Mouse (Mus musculus) kidney, postnatal 10 days (tissue): Measurements from ENCODE around the gene Fbxl18.
A peak's percentile ranks its signal among the peaks of the same experiment; 100 is the strongest.
"Not testable (repeated sequence)": the region's sequence is repeated elsewhere in the genome, so short reads cannot be mapped to it uniquely, and the experiment has no call there.

Source experiments
- DNase-seq: peaks from one replicate; pipeline ENCODE4 v3.0.0; 2021; ENCODE audit warnings: mixed read lengths

The Fbxl18 gene

GRCm38 (mm10) chr5:142869463-142869862 is 25.8 kb downstream of the Fbxl18 start:
- DNase-seq, result no peak

- DNase-seq, result no peak
These were observed 37.4 kb downstream of the Fbxl18 start for GRCm38 (mm10) chr5:142857763-142858229.

- DNase-seq, result no peak
These were observed 38.8 kb downstream of the Fbxl18 start for GRCm38 (mm10) chr5:142856408-142856807.

GRCm38 (mm10) chr5:142854877-142855276 is 40.3 kb downstream of the Fbxl18 start:
- peak; percentile 68 for DNase-seq

- no peak for DNase-seq
These were observed 41.6 kb downstream of the Fbxl18 start for GRCm38 (mm10) chr5:142853585-142853984.

- DNase-seq, result no peak
These were observed 43.6 kb downstream of the Fbxl18 start for GRCm38 (mm10) chr5:142851681-142852049.

- no peak for DNase-seq
These were observed 44.1 kb downstream of the Fbxl18 start for GRCm38 (mm10) chr5:142850916-142851680.

GRCm38 (mm10) chr5:142850476-142850875 is 44.7 kb downstream of the Fbxl18 start:
- DNase-seq, result no peak

GRCm38 (mm10) chr5:142848911-142849310 is 46.3 kb downstream of the Fbxl18 start:
- DNase-seq, result no peak

- DNase-seq, result no peak
These were observed 47.1 kb downstream of the Fbxl18 start for GRCm38 (mm10) chr5:142848149-142848548.

GRCm38 (mm10) chr5:142844467-142844866 is 50.8 kb downstream of the Fbxl18 start:
- peak; percentile 34 for DNase-seq

GRCm38 (mm10) chr5:142842137-142842642 is 53.0 kb downstream of the Fbxl18 start:
- DNase-seq, result peak; percentile 63

GRCm38 (mm10) chr5:142841372-142842136 is 53.7 kb downstream of the Fbxl18 start:
- peak; percentile 40 for DNase-seq

GRCm38 (mm10) chr5:142837427-142837826 is 57.8 kb downstream of the Fbxl18 start:
- not testable (repeated sequence) for DNase-seq

- DNase-seq, result no peak
These were observed 58.3 kb downstream of the Fbxl18 start for GRCm38 (mm10) chr5:142836891-142837290.

- DNase-seq, result no peak
These were observed 61.4 kb downstream of the Fbxl18 start for GRCm38 (mm10) chr5:142833646-142834438.

- DNase-seq, result no peak
These were observed 69.1 kb downstream of the Fbxl18 start for GRCm38 (mm10) chr5:142826131-142826530.

- DNase-seq, result peak; percentile 44
These were observed 69.6 kb downstream of the Fbxl18 start for GRCm38 (mm10) chr5:142825665-142826064.

- DNase-seq, result no peak
These were observed 71.1 kb downstream of the Fbxl18 start for GRCm38 (mm10) chr5:142824091-142824490.

- peak; percentile 93 for DNase-seq
These were observed 71.8 kb downstream of the Fbxl18 start for GRCm38 (mm10) chr5:142823096-142824062.

GRCm38 (mm10) chr5:142822286-142823095 is 72.7 kb downstream of the Fbxl18 start:
- DNase-seq, result peak; percentile 76
